Mouse (Mus musculus) neural tube, embryonic 13.5 days (tissue): ENCODE data around the gene Nin. TPM values are rescaled to one million over a fixed set of nuclear protein-coding genes. Genes with fewer than 3 reads are reported as not detected.

Experiments used
- ATAC-seq: fragments of 200-750 bp; cut with Nextera tagmentation; 2 replicates; pipeline ENCODE4 v1.8.0; 2017; ENCODE audit warnings: low read depth, mild to moderate bottlenecking, moderate TSS enrichment, moderate library complexity
- H3K27ac ChIP-seq: fragments of 300-500 bp; sonication (generic); replicated peaks from 2 replicates; pipeline ENCODE4 v1.5.1; 2015; ENCODE audit warnings: moderate library complexity, mild to moderate bottlenecking, inconsistent platforms
- H3K27me3 ChIP-seq: fragments of 300-500 bp; sonication (generic); 2 replicates; pipeline ENCODE4 v1.6.1; 2015; ENCODE audit warnings: mild to moderate bottlenecking, inconsistent platforms
- H3K36me3 ChIP-seq: fragments of 300-500 bp; sonication (generic); 2 replicates; pipeline ENCODE4 v1.6.1; 2015; ENCODE audit warnings: mild to moderate bottlenecking, inconsistent platforms
- H3K4me1 ChIP-seq: fragments of 300-500 bp; sonication (generic); replicated peaks from 2 replicates; pipeline ENCODE4 v1.6.1; 2015; ENCODE audit warnings: inconsistent platforms
- H3K4me2 ChIP-seq: fragments of 300-500 bp; sonication (generic); 2 replicates; pipeline ENCODE4 v1.6.1; 2015; ENCODE audit warnings: inconsistent platforms, mild to moderate bottlenecking, moderate library complexity
- H3K4me3 ChIP-seq: fragments of 300-500 bp; sonication (generic); 2 replicates; pipeline ENCODE4 v1.5.1; 2015; ENCODE audit warnings: mild to moderate bottlenecking, inconsistent platforms
- H3K9ac ChIP-seq: fragments of 300-500 bp; sonication (generic); 2 replicates; pipeline ENCODE4 v1.6.1; 2015; ENCODE audit warnings: moderate library complexity, mild to moderate bottlenecking, inconsistent platforms
- H3K9me3 ChIP-seq: fragments of 300-500 bp; sonication (generic); 2 replicates; pipeline ENCODE4 v1.6.1; 2016; ENCODE audit warnings: inconsistent platforms
- WGBS: fragments of 180-500 bp; shearing (Covaris S2); methylation state at CpG from one replicate; pipeline ENCODE4 v1.1.7; 2015; 5-methylcytosine and 5-hydroxymethylcytosine counted together
- polyA plus RNA-seq: library from polyadenylated mRNA; unstranded; fragments of >200 nt; fragmentation: Nextera tagmentation; extraction: Ambion mirVana; gene quantifications from 2 replicates; pipeline ENCODE4 v1.2.1, GENCODE M21; 2015

Nin gene
- polyA plus RNA-seq, 1 experiment from 2014 or later, result 12.1 TPM

- Histone ChIP-seq H3K4me1 (peaks cover 34% of the 10 kb centered on the region), H3K4me3 (peak within 1 kb of the TSS; percentile 91), H3K27me3 (no peaks in the 10 kb centered on the region), H3K27ac (peak within 1 kb of the TSS; percentile 93), H3K9me3 (no peaks in the 10 kb centered on the region), H3K4me2 (peak within 1 kb of the TSS; percentile 70), H3K9ac (peak within 1 kb of the TSS; percentile 91), H3K36me3 (peaks cover 24% of the 10 kb centered on the region)
- WGBS, result under 1% methylated on average over 86 of the region's 102 CpGs
- ATAC-seq, result peak; percentile 94
Measured at GRCm38 (mm10) chr12:69986786-69987497, 126.6 kb downstream of the Nin start, which contains the start of gene Sav1. TSS of gene Sav1 (minus strand) at chr12:69987002.

- under 1% methylated on average over 33 of the region's 36 CpGs for WGBS
- peak overlapping the region; percentile 91 for H3K4me3 ChIP-seq
- H3K4me2 ChIP-seq, result peak overlapping the region; percentile 70
- H3K27ac ChIP-seq, result peak overlapping the region; percentile 93
- H3K27me3 ChIP-seq, result no peaks in the 10 kb centered on the region
- peaks cover 29% of the 10 kb centered on the region for H3K36me3 ChIP-seq
- peak overlapping the region; percentile 91 for H3K9ac ChIP-seq
- peak; percentile 60 for ATAC-seq
- no peaks in the 10 kb centered on the region for H3K9me3 ChIP-seq
- H3K4me1 ChIP-seq, result peaks cover 38% of the 10 kb centered on the region
Measured at GRCm38 (mm10) chr12:69986241-69986762, 127.2 kb downstream of the Nin start.

GRCm38 (mm10) chr12:69985546-69985945, 128.0 kb downstream of the Nin start:
- Histone ChIP-seq H3K27ac (no peak overlapping the region), H3K4me2 (peak overlapping the region; percentile 70), H3K36me3 (peaks cover 36% of the 10 kb centered on the region), H3K27me3 (no peaks in the 10 kb centered on the region), H3K4me3 (peak overlapping the region; percentile 91), H3K9ac (peak overlapping the region; percentile 91), H3K9me3 (no peaks in the 10 kb centered on the region), H3K4me1 (peaks cover 38% of the 10 kb centered on the region)
- ATAC-seq, result no peak
- WGBS, result 45% methylated on average over 4 of the region's 4 CpGs

GRCm38 (mm10) chr12:69982874-69983273, 130.6 kb downstream of the Nin start:
- Histone ChIP-seq H3K27me3 (no peaks in the 10 kb centered on the region), H3K36me3 (peaks cover 42% of the 10 kb centered on the region), H3K4me2 (no peak overlapping the region), H3K4me1 (peaks cover 48% of the 10 kb centered on the region), H3K9ac (no peak overlapping the region), H3K4me3 (no peak overlapping the region), H3K9me3 (no peaks in the 10 kb centered on the region), H3K27ac (no peak overlapping the region)
- 72% methylated on average over 5 of the region's 5 CpGs for WGBS
- no peak for ATAC-seq

GRCm38 (mm10) chr12:69977376-69977998, 136.0 kb downstream of the Nin start:
- Histone ChIP-seq H3K27me3 (no peaks in the 10 kb centered on the region), H3K9ac (no peak overlapping the region), H3K4me3 (no peak overlapping the region), H3K9me3 (no peaks in the 10 kb centered on the region), H3K4me1 (peaks cover 29% of the 10 kb centered on the region), H3K36me3 (peaks cover 28% of the 10 kb centered on the region), H3K27ac (peak overlapping the region; percentile 28), H3K4me2 (no peak overlapping the region)
- WGBS, result 42% methylated on average over 9 of the region's 9 CpGs
- ATAC-seq, result peak; percentile 50

GRCm38 (mm10) chr12:69976688-69977087, 136.8 kb downstream of the Nin start:
- no peak overlapping the region for H3K27ac ChIP-seq
- 89% methylated on average over 6 of the region's 6 CpGs for WGBS
- no peaks in the 10 kb centered on the region for H3K27me3 ChIP-seq
- peaks cover 21% of the 10 kb centered on the region for H3K4me1 ChIP-seq
- H3K4me3 ChIP-seq, result no peak overlapping the region
- ATAC-seq, result no peak
- peaks cover 24% of the 10 kb centered on the region for H3K36me3 ChIP-seq
- H3K9me3 ChIP-seq, result no peaks in the 10 kb centered on the region
- no peak overlapping the region for H3K4me2 ChIP-seq
- H3K9ac ChIP-seq, result no peak overlapping the region

GRCm38 (mm10) chr12:69973666-69974065, 139.9 kb downstream of the Nin start:
- peaks cover 15% of the 10 kb centered on the region for H3K4me1 ChIP-seq
- H3K4me3 ChIP-seq, result no peak overlapping the region
- H3K9me3 ChIP-seq, result no peaks in the 10 kb centered on the region
- no peak overlapping the region for H3K27ac ChIP-seq
- no peak overlapping the region for H3K4me2 ChIP-seq
- H3K36me3 ChIP-seq, result peaks cover 39% of the 10 kb centered on the region
- no peaks in the 10 kb centered on the region for H3K27me3 ChIP-seq
- no peak overlapping the region for H3K9ac ChIP-seq
- ATAC-seq, result no peak

GRCm38 (mm10) chr12:69968154-69968553, 145.4 kb downstream of the Nin start:
- no peak for ATAC-seq
- no peaks in the 10 kb centered on the region for H3K4me1 ChIP-seq
- 78% methylated on average over 5 of the region's 5 CpGs for WGBS
- peaks cover 81% of the 10 kb centered on the region for H3K36me3 ChIP-seq
- no peaks in the 10 kb centered on the region for H3K9me3 ChIP-seq
- no peak overlapping the region for H3K27ac ChIP-seq
- no peak overlapping the region for H3K9ac ChIP-seq
- H3K4me3 ChIP-seq, result no peak overlapping the region
- no peak overlapping the region for H3K4me2 ChIP-seq
- no peaks in the 10 kb centered on the region for H3K27me3 ChIP-seq

GRCm38 (mm10) chr12:69967112-69967511, 146.4 kb downstream of the Nin start:
- WGBS, result 93% methylated on average over 6 of the region's 6 CpGs
- H3K4me2 ChIP-seq, result no peak overlapping the region

GRCm38 (mm10) chr12:69966071-69966470, 147.4 kb downstream of the Nin start:
- no peak for ATAC-seq
- H3K36me3 ChIP-seq, result peaks cover 88% of the 10 kb centered on the region
- 92% methylated on average over 5 of the region's 5 CpGs for WGBS

More at GRCm38 (mm10) chr12:69967112-69967511, 146.4 kb downstream of the Nin start:
- ATAC-seq, result no peak
- H3K27me3 ChIP-seq, result no peaks in the 10 kb centered on the region
- no peak overlapping the region for H3K27ac ChIP-seq
- no peak overlapping the region for H3K4me3 ChIP-seq
- peaks cover 87% of the 10 kb centered on the region for H3K36me3 ChIP-seq
- no peak overlapping the region for H3K9ac ChIP-seq
- no peaks in the 10 kb centered on the region for H3K4me1 ChIP-seq
- H3K9me3 ChIP-seq, result no peaks in the 10 kb centered on the region

GRCm38 (mm10) chr12:69965644-69966043, 147.9 kb downstream of the Nin start:
- Histone ChIP-seq H3K27me3 (no peaks in the 10 kb centered on the region), H3K4me3 (no peak overlapping the region), H3K9ac (no peak overlapping the region), H3K36me3 (peaks cover 87% of the 10 kb centered on the region), H3K27ac (no peak overlapping the region), H3K9me3 (no peaks in the 10 kb centered on the region), H3K4me2 (no peak overlapping the region), H3K4me1 (no peaks in the 10 kb centered on the region)
- WGBS, result 91% methylated on average over 3 of the region's 3 CpGs
- no peak for ATAC-seq

More at GRCm38 (mm10) chr12:69966071-69966470, 147.4 kb downstream of the Nin start:
- Histone ChIP-seq H3K4me3 (no peak overlapping the region), H3K27me3 (no peaks in the 10 kb centered on the region), H3K4me2 (no peak overlapping the region), H3K9me3 (no peaks in the 10 kb centered on the region), H3K27ac (no peak overlapping the region), H3K9ac (no peak overlapping the region), H3K4me1 (no peaks in the 10 kb centered on the region)

- Histone ChIP-seq H3K36me3 (peaks cover 82% of the 10 kb centered on the region), H3K4me3 (no peak overlapping the region), H3K4me1 (no peaks in the 10 kb centered on the region), H3K9ac (no peak overlapping the region), H3K27me3 (no peaks in the 10 kb centered on the region), H3K9me3 (no peaks in the 10 kb centered on the region), H3K4me2 (no peak overlapping the region), H3K27ac (no peak overlapping the region)
- no peak for ATAC-seq
- 94% methylated on average over 6 of the region's 6 CpGs for WGBS
Measured at GRCm38 (mm10) chr12:69963141-69963540, 150.4 kb downstream of the Nin start.
